Mouse (Mus musculus): ENCODE measurements around the gene Rassf1. TPM values are rescaled to one million over a fixed set of nuclear protein-coding genes. Genes with fewer than 3 reads are reported as not detected.

Gene Rassf1
- 10 to 100 TPM; 24.9 to 25.4 TPM for total RNA-seq (2021)

GRCm38 (mm10) chr9:107551117-107551889 is at the start of gene Rassf1:
Gene Rassf1, plus strand, starts transcription at chr9:107551555.
- intact Hi-C loops (cut with DNase I): no loop called here
- DNase-seq: no peak

- DNase-seq: peak; percentile 42
- intact Hi-C loops (cut with DNase I): no loop called here
Measured at GRCm38 (mm10) chr9:107502131-107502846, 49.1 kb upstream of the Rassf1 start.

- DNase-seq: peak; percentile 69
- intact Hi-C loops (cut with DNase I): no loop called here
Measured at GRCm38 (mm10) chr9:107504662-107505537, 46.5 kb upstream of the Rassf1 start.

- intact Hi-C loops (cut with DNase I): no loop called here
- peak; percentile 69 for DNase-seq
Measured at GRCm38 (mm10) chr9:107508266-107508665, 43.1 kb upstream of the Rassf1 start.

- no peak for DNase-seq
- intact Hi-C loops (cut with DNase I): loop anchor here (5.0 kb wide), 1 partner anchor 213 kb away; the partner anchor contains the start of gene Cish
Measured at GRCm38 (mm10) chr9:107510384-107511100, 40.8 kb upstream of the Rassf1 start.

GRCm38 (mm10) chr9:107511436-107511835 is 39.9 kb upstream of the Rassf1 start:
- DNase-seq: no peak
- intact Hi-C loops (cut with DNase I): loop anchor here (5.0 kb wide), 1 partner anchor 214 kb away; the partner anchor contains the start of gene Cish

- no peak for DNase-seq
- intact Hi-C loops (cut with DNase I): loop anchor here (5.0 kb wide), 1 partner anchor 215 kb away; the partner anchor contains the start of gene Cish
Measured at GRCm38 (mm10) chr9:107512326-107512725, 39.0 kb upstream of the Rassf1 start.

GRCm38 (mm10) chr9:107514303-107514955 is 36.9 kb upstream of the Rassf1 start:
- DNase-seq: peak; percentile 90
- intact Hi-C loops (cut with DNase I): loop anchor here (2.0 to 5.0 kb wide), 2 partner anchors 158 to 217 kb away; partner anchors contain the start of gene Cish

GRCm38 (mm10) chr9:107520331-107520730 is 31.0 kb upstream of the Rassf1 start:
- DNase-seq: no peak
- intact Hi-C loops (cut with DNase I): no loop called here

GRCm38 (mm10) chr9:107521190-107521589 is 30.2 kb upstream of the Rassf1 start:
- DNase-seq: no peak
- intact Hi-C loops (cut with DNase I): no loop called here

- no peak for DNase-seq
- intact Hi-C loops (cut with DNase I): no loop called here
Measured at GRCm38 (mm10) chr9:107521711-107522399, 29.5 kb upstream of the Rassf1 start.

GRCm38 (mm10) chr9:107522400-107522711 is 29.0 kb upstream of the Rassf1 start:
- intact Hi-C loops (cut with DNase I): no loop called here
- no peak for DNase-seq

- DNase-seq: peak; percentile 76
- intact Hi-C loops (cut with DNase I): no loop called here
Measured at GRCm38 (mm10) chr9:107526198-107527026, 24.9 kb upstream of the Rassf1 start.

- intact Hi-C loops (cut with DNase I): no loop called here
- DNase-seq: peak; percentile 94
Measured at GRCm38 (mm10) chr9:107533791-107534407, 17.5 kb upstream of the Rassf1 start, which contains the start of gene Tmem115. Gene Tmem115, plus strand, starts transcription at chr9:107533945.

- DNase-seq: no peak
- intact Hi-C loops (cut with DNase I): no loop called here
Measured at GRCm38 (mm10) chr9:107534408-107535202, 16.8 kb upstream of the Rassf1 start.

GRCm38 (mm10) chr9:107538231-107538630 is 13.1 kb upstream of the Rassf1 start:
- DNase-seq: peak; percentile 59
- intact Hi-C loops (cut with DNase I): no loop called here

- intact Hi-C loops (cut with DNase I): no loop called here
- DNase-seq: no peak
Measured at GRCm38 (mm10) chr9:107538711-107539110, 12.6 kb upstream of the Rassf1 start.

Data from left cerebral cortex, postnatal 4 days (tissue).